Mouse (Mus musculus): ENCODE results near the gene Hoxb5.

Hoxb5 gene

DNA sequence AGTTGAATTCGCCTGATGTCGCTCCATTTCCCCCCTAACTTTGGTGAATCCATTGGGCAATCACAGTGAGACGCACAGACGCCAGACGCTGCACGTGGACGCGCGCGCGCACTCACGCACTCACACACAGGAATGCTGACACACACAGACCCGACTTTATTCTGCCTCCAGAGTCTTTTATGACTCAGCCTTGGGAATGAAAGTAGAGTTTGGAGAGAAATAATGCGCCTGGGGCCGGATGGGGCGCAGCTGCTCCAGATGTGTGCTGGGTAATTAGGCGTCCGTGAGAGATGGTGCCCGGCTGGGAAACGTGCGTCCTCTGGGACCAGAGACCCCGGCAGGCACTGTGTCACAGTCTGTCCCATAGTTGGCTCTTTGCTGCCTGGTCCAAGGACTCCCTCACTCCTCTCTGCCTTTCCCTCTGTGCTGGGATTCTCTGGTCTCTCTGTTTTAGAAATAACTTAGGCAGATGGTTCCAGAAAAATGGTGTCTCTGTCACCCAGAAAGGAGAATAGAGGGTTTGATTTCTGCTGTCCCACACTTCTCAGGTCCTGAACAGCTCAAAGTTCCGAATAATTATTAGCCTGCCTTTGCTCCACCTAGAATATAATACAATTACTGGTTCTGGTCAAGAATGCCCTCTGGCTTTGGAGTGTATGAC lies 42.7 kb upstream of the Hoxb5 start:
- Histone ChIP-seq H3K4me1 (replicated peaks; ENCODE audit: low read depth, low read length) (peaks cover 43% of the 10 kb centered on the region), H3K27me3 (ENCODE audit: insufficient read depth, low read length) (peaks cover 98% of the 10 kb centered on the region), H3K36me3 (ENCODE audit: insufficient read depth, low read length) (peaks cover 12% of the 10 kb centered on the region), H3K9me3 (ENCODE audit: low read length) (peaks cover 7% of the 10 kb centered on the region; the same call in 1 of the 2 replicates), H3K4me3 (replicated peaks; ENCODE audit: low read length) (peak overlapping the region; percentile 46; the same call in 1 of the 2 replicates)
- no peak for TF ChIP-seq NANOG (IDR thresholded peaks at IDR 0.05; ENCODE audit: borderline replicate concordance, low read length)
- no peak for TF ChIP-seq POU5F1 (IDR thresholded peaks at IDR 0.05; ENCODE audit: borderline replicate concordance, low read length)
- TF ChIP-seq CTCF (conservative IDR thresholded peaks at IDR 0.05; ENCODE audit: low read length) = no peak

DNA sequence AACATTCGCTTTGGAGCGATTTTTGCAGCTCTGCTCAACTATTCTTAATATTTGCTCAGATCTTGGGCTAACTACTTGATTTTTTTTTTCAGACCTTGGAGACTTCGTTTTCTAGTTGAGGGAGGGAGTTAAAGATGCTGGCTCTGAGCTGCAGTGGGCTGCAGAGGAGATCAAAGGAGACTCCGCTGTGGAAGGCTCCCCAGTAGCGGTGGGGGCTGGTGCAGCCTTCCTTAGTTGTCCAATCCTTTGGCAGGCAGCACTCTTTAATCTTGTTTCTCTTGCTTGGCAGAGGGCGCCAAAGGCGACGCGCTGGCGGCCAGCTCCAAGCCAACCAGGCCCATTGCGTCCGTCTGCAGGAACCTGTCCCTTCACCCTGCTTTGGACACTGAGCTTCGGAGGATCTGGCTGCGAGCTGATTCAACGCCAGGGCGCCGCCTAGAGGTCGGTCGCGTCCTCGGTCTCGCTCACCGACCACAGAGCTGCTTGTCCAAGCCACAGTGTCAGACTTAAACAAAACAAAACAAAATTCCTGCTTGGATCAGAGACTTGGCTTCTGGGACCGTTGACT lies 41.7 kb upstream of the Hoxb5 start:
- H3K36me3 ChIP-seq (ENCODE audit: insufficient read depth, low read length) = peaks cover 12% of the 10 kb centered on the region
- no peak overlapping the region for H3K4me3 ChIP-seq (replicated peaks; ENCODE audit: low read length)
- H3K27me3 ChIP-seq (ENCODE audit: insufficient read depth, low read length) = peaks cover 98% of the 10 kb centered on the region
- no peak for TF ChIP-seq POU5F1 (IDR thresholded peaks at IDR 0.05; ENCODE audit: borderline replicate concordance, low read length)
- peak; percentile 85 for TF ChIP-seq CTCF (conservative IDR thresholded peaks at IDR 0.05; ENCODE audit: low read length)
- peaks cover 33% of the 10 kb centered on the region for H3K4me1 ChIP-seq (replicated peaks; ENCODE audit: low read depth, low read length)
- peaks cover 7% of the 10 kb centered on the region; the same call in 1 of the 2 replicates for H3K9me3 ChIP-seq (ENCODE audit: low read length)

DNA sequence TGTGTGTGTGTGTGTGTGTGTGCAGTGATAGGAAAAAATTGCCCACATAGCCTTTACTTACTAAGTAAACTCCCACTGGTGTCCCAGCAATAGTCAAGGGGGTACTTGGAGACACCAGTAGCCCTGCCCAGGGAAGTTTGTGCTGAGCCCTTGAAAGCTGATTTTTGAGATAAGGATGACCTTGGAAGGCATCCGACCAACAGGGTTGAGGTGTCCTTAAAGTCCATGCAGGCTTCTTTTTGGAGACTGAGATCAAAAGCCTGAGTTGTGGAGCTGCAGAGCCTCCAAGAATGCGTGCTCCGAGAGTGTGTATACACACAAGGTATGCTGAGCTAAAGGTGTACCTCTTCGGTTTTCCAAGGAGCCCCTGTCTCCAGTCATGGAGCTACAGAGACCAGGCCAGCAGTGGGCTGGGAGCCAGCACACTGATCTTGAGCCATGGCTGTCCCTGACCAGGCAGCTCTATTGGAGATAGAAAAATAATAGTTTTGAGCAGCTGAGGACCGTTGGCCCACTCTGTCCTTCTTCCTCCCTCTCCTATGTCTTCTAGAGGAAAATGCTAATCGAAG lies 40.8 kb upstream of the Hoxb5 start:
- peaks cover 32% of the 10 kb centered on the region for H3K4me1 ChIP-seq (replicated peaks; ENCODE audit: low read depth, low read length)
- H3K36me3 ChIP-seq (ENCODE audit: insufficient read depth, low read length) = peaks cover 12% of the 10 kb centered on the region
- peaks cover 7% of the 10 kb centered on the region; the same call in 1 of the 2 replicates for H3K9me3 ChIP-seq (ENCODE audit: low read length)
- H3K4me3 ChIP-seq (replicated peaks; ENCODE audit: low read length) = no peak overlapping the region
- peaks cover 98% of the 10 kb centered on the region for H3K27me3 ChIP-seq (ENCODE audit: insufficient read depth, low read length)
- TF ChIP-seq NANOG (IDR thresholded peaks at IDR 0.05; ENCODE audit: borderline replicate concordance, low read length) (no peak), POU5F1 (IDR thresholded peaks at IDR 0.05; ENCODE audit: borderline replicate concordance, low read length) (no peak), CTCF (conservative IDR thresholded peaks at IDR 0.05; ENCODE audit: low read length) (no peak)

DNA sequence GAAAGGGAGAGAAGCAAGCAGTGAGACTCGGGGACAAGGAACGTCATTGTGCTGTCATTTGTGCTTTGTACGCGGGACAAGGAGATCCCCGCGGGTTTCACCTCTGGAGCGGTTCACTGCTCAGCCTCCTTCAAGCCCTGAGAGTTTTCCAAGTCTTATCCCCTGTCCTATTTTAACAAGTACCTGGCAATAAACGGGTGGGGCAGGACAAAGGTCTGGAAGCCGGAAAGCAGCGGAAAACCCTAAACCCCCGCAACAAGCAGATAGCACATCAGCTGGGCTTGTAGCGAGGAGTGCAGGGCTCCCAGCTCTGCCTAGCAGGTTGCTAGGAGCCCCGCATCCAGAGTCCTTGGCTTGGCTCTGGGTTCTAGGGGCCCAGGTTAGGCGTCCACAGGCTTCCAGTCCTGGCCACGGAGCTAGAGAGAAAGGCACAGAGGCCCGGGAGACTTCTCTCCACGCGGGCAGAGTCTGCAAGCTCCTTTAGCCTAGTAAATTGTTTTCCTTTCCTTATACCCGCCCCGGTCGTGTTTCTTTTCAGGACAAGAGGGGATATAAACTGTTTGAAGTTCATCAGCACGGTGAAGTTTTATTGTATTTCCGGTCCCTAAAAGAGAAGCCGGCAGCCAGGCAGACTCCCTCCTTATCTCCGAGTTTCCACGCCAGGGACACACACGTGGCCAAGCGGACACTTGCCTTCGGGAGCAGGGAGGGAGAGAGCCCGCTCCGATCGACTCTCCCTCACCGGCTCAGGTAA lies 39.3 kb upstream of the Hoxb5 start:
- no peak overlapping the region for H3K4me3 ChIP-seq (replicated peaks; ENCODE audit: low read length)
- H3K9me3 ChIP-seq (ENCODE audit: low read length) = peaks cover 7% of the 10 kb centered on the region; the same call in 1 of the 2 replicates
- peaks cover 95% of the 10 kb centered on the region for H3K27me3 ChIP-seq (ENCODE audit: insufficient read depth, low read length)
- TF ChIP-seq CTCF (conservative IDR thresholded peaks at IDR 0.05; ENCODE audit: low read length) (no peak), NANOG (IDR thresholded peaks at IDR 0.05; ENCODE audit: borderline replicate concordance, low read length) (no peak), POU5F1 (IDR thresholded peaks at IDR 0.05; ENCODE audit: borderline replicate concordance, low read length) (no peak)
- H3K36me3 ChIP-seq (ENCODE audit: insufficient read depth, low read length) = peaks cover 12% of the 10 kb centered on the region
- H3K4me1 ChIP-seq (replicated peaks; ENCODE audit: low read depth, low read length) = peaks cover 31% of the 10 kb centered on the region

DNA sequence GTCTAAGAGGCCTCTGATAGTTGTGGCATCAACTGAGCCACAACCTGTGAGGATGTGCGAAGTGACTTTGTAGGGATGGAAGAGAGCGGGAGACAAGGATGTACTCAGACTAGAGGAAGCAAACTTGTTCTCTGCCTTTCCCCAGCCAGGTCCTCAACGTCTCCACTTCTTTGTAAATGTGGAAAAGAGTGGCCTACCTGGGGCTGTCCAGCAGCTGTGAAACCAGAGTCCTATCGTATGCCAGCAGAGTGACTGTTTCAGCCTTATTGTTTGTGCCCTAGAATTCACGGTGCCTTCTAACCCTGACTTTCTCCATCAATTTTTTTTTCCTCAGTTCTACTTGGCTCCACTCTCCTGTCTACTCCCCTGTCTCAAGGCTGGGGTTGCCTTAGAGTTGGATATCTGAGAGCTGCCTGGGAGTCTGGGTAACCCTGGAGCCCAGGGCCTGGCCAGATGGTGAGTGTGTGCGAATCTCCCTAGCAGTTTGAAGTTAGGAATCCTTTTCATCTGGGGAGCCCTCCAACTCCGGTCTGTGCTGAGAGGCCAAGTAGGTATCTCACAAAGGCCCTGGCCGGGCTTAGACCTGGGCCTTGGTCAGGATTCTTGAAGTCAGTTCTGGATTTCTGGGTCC lies 38.6 kb upstream of the Hoxb5 start:
- TF ChIP-seq POU5F1 (IDR thresholded peaks at IDR 0.05; ENCODE audit: borderline replicate concordance, low read length) (no peak), CTCF (conservative IDR thresholded peaks at IDR 0.05; ENCODE audit: low read length) (no peak), NANOG (IDR thresholded peaks at IDR 0.05; ENCODE audit: borderline replicate concordance, low read length) (no peak)
- Histone ChIP-seq H3K4me1 (replicated peaks; ENCODE audit: low read depth, low read length) (peaks cover 28% of the 10 kb centered on the region), H3K4me3 (replicated peaks; ENCODE audit: low read length) (no peak overlapping the region), H3K27me3 (ENCODE audit: insufficient read depth, low read length) (peaks cover 95% of the 10 kb centered on the region), H3K9me3 (ENCODE audit: low read length) (peaks cover 7% of the 10 kb centered on the region; the same call in 1 of the 2 replicates), H3K36me3 (ENCODE audit: insufficient read depth, low read length) (peaks cover 12% of the 10 kb centered on the region)

DNA sequence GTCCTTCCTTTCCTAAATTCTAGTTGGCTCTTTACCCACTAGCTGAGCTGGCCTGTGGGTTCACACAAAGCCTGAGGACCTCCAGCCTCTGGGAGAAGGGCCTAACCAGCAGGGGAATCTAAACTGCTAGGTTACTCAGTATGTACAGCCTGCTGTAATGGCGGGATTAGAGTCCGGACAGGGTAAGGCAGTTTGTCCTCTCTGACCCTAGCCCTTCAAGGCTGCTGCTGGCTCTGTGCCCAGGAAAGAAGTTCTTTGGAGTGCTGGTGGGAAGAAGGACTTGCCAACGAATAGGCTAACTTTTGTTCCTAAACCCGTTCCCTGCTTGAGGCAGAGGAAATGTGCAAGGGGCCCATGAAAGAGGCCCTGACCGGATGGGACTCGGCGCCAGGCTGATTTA lies 37.2 kb upstream of the Hoxb5 start:
- peaks cover 31% of the 10 kb centered on the region for H3K4me1 ChIP-seq (replicated peaks; ENCODE audit: low read depth, low read length)
- TF ChIP-seq CTCF (conservative IDR thresholded peaks at IDR 0.05; ENCODE audit: low read length) (no peak), NANOG (IDR thresholded peaks at IDR 0.05; ENCODE audit: borderline replicate concordance, low read length) (no peak), POU5F1 (IDR thresholded peaks at IDR 0.05; ENCODE audit: borderline replicate concordance, low read length) (no peak)
- peaks cover 7% of the 10 kb centered on the region; the same call in 1 of the 2 replicates for H3K9me3 ChIP-seq (ENCODE audit: low read length)
- peaks cover 96% of the 10 kb centered on the region for H3K27me3 ChIP-seq (ENCODE audit: insufficient read depth, low read length)
- peaks cover 12% of the 10 kb centered on the region for H3K36me3 ChIP-seq (ENCODE audit: insufficient read depth, low read length)
- H3K4me3 ChIP-seq (replicated peaks; ENCODE audit: low read length) = no peak overlapping the region

DNA sequence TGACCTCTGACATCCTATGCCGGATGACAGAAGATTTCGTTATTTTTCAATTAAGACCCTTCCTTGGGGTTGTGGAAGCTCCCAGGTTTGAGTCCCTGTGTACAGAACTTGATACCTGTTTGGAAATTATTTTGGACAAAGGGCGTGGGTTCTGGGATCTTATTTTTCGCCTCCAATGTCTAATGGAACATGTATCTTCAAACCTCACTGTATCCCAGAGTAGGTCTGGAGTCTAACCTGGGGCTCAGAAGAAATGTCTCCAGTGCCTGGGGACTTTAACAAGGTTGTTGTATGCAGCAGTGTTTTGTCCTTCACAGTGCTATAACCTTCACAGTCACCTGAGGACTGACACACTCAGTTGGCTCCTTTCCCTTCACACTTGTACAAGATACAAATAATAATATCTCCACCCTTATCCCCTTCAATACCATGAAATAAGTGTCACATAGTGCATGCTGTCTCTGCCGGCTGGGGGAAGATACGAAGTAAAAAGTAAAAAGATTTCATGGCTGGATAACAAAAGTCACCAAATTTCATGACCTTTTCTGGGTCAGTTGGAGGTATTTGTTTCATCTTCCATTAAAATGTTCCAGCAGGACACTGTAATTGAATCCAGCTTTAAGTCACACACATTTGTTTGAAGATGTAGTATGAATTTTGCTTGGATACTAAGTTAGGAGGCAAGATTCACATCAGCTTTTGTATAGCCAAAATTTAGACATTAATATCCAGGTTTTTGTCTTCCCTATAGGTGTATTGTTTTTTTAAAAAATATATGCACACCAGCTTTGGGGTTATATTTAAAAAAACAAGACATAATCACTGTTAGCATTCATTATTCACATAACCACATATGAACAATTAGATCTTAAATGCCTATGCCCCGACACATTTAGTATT lies 35.9 kb upstream of the Hoxb5 start:
- peaks cover 12% of the 10 kb centered on the region for H3K36me3 ChIP-seq (ENCODE audit: insufficient read depth, low read length)
- H3K27me3 ChIP-seq (ENCODE audit: insufficient read depth, low read length) = peaks cover 97% of the 10 kb centered on the region
- peaks cover 7% of the 10 kb centered on the region; the same call in 1 of the 2 replicates for H3K9me3 ChIP-seq (ENCODE audit: low read length)
- no peak overlapping the region for H3K4me3 ChIP-seq (replicated peaks; ENCODE audit: low read length)
- H3K4me1 ChIP-seq (replicated peaks; ENCODE audit: low read depth, low read length) = peaks cover 33% of the 10 kb centered on the region
- TF ChIP-seq POU5F1 (IDR thresholded peaks at IDR 0.05; ENCODE audit: borderline replicate concordance, low read length) (no peak), CTCF (conservative IDR thresholded peaks at IDR 0.05; ENCODE audit: low read length) (no peak), NANOG (IDR thresholded peaks at IDR 0.05; ENCODE audit: borderline replicate concordance, low read length) (no peak)
